Mouse (Mus musculus) limb, embryonic 12.5 days (tissue): ENCODE measurements around the gene Fgr. TPM values are rescaled to one million over a fixed set of nuclear protein-coding genes. Genes with fewer than 3 reads are reported as not detected.
"Not testable (repeated sequence)": the region's sequence is repeated elsewhere in the genome, so short reads cannot be mapped to it uniquely, and the experiment has no call there.

Experiments
- ATAC-seq: fragments of 200-750 bp; cut with Nextera tagmentation; 2 replicates; pipeline ENCODE4 v1.8.0; 2017; ENCODE audit warnings: low read depth, moderate TSS enrichment; ENCODE audit not compliant: insufficient number of reproducible peaks, insufficient read depth, low FRiP score, low TSS enrichment
- H3K27ac ChIP-seq: fragments of 300-500 bp; sonication (generic); 2 replicates; pipeline ENCODE4 v1.5.1; 2016; ENCODE audit warnings: mild to moderate bottlenecking, moderate library complexity
- H3K27me3 ChIP-seq: fragments of 300-500 bp; sonication (generic); 2 replicates; pipeline ENCODE4 v1.6.1; 2016; ENCODE audit warnings: mild to moderate bottlenecking, moderate library complexity
- H3K36me3 ChIP-seq: fragments of 300-500 bp; sonication (generic); 2 replicates; pipeline ENCODE4 v1.6.1; 2016; ENCODE audit warnings: mild to moderate bottlenecking, moderate library complexity
- H3K4me1 ChIP-seq: fragments of 300-500 bp; sonication (generic); replicated peaks from 2 replicates; pipeline ENCODE4 v1.6.1; 2016
- H3K4me2 ChIP-seq: fragments of 300-500 bp; sonication (generic); 2 replicates; pipeline ENCODE4 v1.6.1; 2016; ENCODE audit warnings: mild to moderate bottlenecking, moderate library complexity
- H3K4me3 ChIP-seq: fragments of 300-500 bp; sonication (generic); replicated peaks from 2 replicates; pipeline ENCODE4 v1.5.1; 2016; ENCODE audit warnings: mild to moderate bottlenecking
- H3K9ac ChIP-seq: fragments of 300-500 bp; sonication (generic); replicated peaks from 2 replicates; pipeline ENCODE4 v1.6.1; 2016; ENCODE audit warnings: mild to moderate bottlenecking, moderate library complexity
- H3K9me3 ChIP-seq: fragments of 300-500 bp; sonication (generic); 2 replicates; pipeline ENCODE4 v1.6.1; 2016; ENCODE audit warnings: mild to moderate bottlenecking, moderate library complexity
- WGBS: fragments of 180-500 bp; shearing (Covaris S2); methylation state at CpG from one replicate; pipeline ENCODE4 v1.1.7; 2016; 5-methylcytosine and 5-hydroxymethylcytosine counted together
- polyA plus RNA-seq: library from polyadenylated mRNA; unstranded; fragments of >200 nt; fragmentation: Nextera tagmentation; extraction: Ambion mirVana; gene quantifications from 2 replicates; pipeline ENCODE4 v1.2.1, GENCODE M21; 2016

The Fgr gene
- polyA plus RNA-seq, 1 experiment from 2014 or later: 0.26 TPM

DNA sequence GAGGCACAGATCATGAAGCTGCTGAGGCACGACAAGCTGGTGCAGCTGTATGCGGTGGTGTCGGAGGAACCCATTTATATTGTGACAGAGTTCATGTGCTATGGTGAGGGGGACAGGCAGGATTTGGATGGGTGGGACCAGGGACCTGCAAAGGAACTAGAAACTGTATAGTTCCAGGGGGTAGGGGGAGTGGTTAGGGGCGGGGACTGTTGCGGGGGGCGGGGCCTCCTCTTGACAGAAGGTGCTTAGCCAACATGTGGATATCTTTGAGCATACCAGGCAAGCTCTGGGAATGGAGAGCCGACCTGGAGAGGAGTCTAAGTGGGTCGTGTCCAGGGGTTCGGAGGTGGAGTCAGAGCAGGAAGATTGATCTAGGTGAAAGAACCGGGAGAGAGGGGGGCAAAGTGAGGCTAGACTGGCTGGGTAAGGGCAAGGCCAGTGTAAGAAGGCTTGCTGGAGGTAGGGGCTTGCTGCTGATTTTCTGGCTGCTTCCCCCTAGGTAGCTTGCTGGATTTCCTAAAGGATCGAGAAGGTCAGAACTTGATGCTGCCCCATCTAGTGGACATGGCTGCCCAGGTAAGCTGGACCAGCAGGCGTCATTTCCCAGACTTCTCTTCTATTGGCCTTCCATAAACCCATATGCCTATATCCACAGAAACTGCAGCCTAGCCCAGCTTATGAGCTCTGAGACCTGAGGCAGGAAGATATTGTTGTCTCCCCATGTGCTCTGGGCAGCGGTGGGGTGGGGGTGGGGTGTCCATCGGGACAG, 23.8 kb downstream of the Fgr start:
- 45% methylated on average over 14 of the region's 14 CpGs for WGBS
- H3K27ac ChIP-seq: no peak overlapping the region

DNA sequence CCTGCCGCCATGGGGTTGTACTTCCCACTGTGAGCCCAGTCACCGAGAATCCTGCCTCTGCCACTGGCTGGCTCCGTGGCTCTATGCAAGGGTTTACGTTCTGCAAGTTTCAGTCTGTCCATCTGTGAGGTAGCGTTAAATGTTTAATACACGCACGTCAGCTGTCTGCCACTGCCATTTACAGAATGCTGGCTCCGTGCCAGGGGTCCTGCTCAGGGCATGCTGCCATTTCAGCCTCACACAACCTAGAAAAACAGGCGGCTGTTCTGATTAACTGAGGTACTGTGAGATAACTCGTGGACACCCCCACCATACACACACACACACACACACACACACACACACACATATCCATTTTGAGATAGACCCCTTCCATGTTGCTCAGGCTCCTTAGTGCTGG, 29.0 kb downstream of the Fgr start:
- Histone ChIP-seq H3K9ac (no peak overlapping the region), H3K4me3 (no peak overlapping the region), H3K27me3 (no peaks in the 10 kb centered on the region), H3K36me3 (no peaks in the 10 kb centered on the region), H3K27ac (peak overlapping the region; percentile 64; the same call in 1 of the 2 replicates), H3K9me3 (no peaks in the 10 kb centered on the region), H3K4me2 (peak overlapping the region; percentile 17; the same call in 1 of the 2 replicates), H3K4me1 (peaks cover 32% of the 10 kb centered on the region)
- WGBS: 27% methylated on average over 10 of the region's 10 CpGs
- no peak for ATAC-seq

More for the DNA sequence above, 23.8 kb downstream of the Fgr start:
- Histone ChIP-seq H3K9ac (no peak overlapping the region), H3K4me1 (peaks cover 16% of the 10 kb centered on the region), H3K27me3 (no peaks in the 10 kb centered on the region), H3K4me3 (no peak overlapping the region), H3K36me3 (no peaks in the 10 kb centered on the region), H3K4me2 (no peak overlapping the region), H3K9me3 (no peaks in the 10 kb centered on the region)
- 0 out of 2 replicates have a peak, but pooled peaks have one; percentile 39 for ATAC-seq

DNA sequence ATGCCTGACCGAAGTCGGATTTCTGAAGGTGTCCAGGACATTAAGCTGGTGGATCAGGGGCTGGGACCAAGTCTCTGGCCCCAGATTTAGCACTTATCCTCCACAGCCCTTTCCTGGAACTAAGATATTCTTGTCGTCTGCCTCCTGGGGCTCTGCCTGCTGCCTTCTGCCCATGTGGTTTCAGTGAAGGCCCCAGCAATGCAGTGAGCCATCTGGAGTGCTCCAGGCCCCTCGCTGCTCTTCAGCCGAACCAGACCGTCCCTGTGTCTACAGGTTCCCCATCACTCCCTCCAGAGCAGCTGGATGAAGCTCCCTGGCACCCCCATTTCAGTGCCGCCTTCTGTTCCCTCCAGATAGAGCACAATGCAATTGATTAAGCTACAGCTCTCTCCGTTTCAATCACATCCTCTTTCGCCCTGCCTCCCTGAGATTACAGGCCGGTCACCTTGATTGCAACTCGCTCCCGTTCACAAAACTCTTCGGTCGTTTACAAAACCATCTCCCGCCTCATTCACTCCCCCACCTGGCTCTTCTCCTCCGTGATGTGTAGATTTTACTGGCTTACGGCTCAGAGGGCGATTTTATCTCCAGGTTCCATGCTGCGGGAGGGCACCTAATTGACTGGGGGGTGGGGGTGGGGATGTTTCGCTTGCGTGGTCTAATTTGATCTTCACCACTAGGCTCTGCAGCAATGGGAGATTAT, 29.6 kb downstream of the Fgr start:
- H3K27ac ChIP-seq: peak overlapping the region; percentile 64; the same call in 1 of the 2 replicates
- peaks cover 36% of the 10 kb centered on the region for H3K4me1 ChIP-seq
- H3K4me3 ChIP-seq: no peak overlapping the region
- H3K9ac ChIP-seq: no peak overlapping the region; the same call in 1 of the 2 replicates
- H3K9me3 ChIP-seq: no peaks in the 10 kb centered on the region
- no peak for ATAC-seq
- H3K4me2 ChIP-seq: peak overlapping the region; percentile 17
- H3K27me3 ChIP-seq: no peaks in the 10 kb centered on the region
- WGBS: 35% methylated on average over 21 of the region's 21 CpGs
- H3K36me3 ChIP-seq: no peaks in the 10 kb centered on the region

DNA sequence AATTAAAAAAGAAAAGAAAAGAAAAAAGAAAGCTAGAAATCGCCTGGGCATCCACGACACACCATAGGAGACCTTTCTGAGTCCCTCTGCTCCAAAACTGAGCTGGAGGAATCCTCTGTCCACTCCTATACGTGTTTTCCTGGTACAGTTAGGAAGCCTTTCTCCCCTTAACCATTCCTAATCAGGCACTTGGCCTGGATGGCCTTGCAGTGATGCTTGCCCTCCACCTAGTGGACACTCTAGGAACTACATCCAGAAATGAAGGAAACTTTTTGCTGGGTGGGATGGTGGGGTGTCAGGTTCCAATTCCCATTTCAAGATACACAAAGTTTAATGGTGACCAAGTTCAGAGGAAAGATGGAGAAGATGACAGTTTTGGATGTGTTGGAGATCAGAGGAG, 31.3 kb downstream of the Fgr start:
- H3K9ac ChIP-seq: no peak overlapping the region
- H3K27me3 ChIP-seq: peaks cover 8% of the 10 kb centered on the region
- no peaks in the 10 kb centered on the region for H3K36me3 ChIP-seq
- H3K4me2 ChIP-seq: no peak overlapping the region
- WGBS: 3% methylated on average over 3 of the region's 3 CpGs
- no peak for ATAC-seq
- no peak overlapping the region for H3K4me3 ChIP-seq
- H3K27ac ChIP-seq: no peak overlapping the region
- H3K4me1 ChIP-seq: peaks cover 44% of the 10 kb centered on the region
- no peaks in the 10 kb centered on the region for H3K9me3 ChIP-seq

DNA sequence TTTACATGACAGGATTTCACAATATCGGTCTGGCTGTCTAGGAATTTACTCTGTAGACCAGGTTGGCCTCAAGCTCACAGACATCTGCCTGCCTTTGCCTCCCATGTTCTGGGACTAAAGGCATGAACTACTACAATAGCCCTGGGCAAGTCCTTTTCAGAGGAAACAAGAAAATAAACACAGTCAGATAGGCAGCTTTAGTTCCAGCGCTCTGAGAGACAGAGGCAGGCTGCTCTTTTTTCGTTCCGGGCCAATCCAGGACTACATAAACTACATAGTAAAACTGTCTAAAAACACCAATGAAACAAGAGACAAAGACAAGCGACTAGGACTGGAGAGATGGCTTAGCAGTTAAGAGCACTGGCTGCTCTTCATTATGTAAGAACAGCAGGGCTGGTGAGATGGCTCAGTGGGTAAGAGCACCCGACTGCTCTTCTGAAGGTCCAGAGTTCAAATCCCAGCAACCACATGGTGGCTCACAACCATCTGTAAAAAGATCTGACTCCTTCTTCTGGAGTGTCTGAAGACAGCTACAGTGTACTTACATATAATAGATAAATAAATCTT, 32.1 kb downstream of the Fgr start:
- H3K9ac ChIP-seq, H3K4me2 ChIP-seq, H3K36me3 ChIP-seq, H3K9me3 ChIP-seq, H3K27ac ChIP-seq, H3K4me3 ChIP-seq, ATAC-seq: not testable (repeated sequence)
- Histone ChIP-seq H3K4me1 (peaks cover 50% of the 10 kb centered on the region), H3K27me3 (peaks cover 11% of the 10 kb centered on the region)
- WGBS: 36% methylated on average over 6 of the region's 6 CpGs

DNA sequence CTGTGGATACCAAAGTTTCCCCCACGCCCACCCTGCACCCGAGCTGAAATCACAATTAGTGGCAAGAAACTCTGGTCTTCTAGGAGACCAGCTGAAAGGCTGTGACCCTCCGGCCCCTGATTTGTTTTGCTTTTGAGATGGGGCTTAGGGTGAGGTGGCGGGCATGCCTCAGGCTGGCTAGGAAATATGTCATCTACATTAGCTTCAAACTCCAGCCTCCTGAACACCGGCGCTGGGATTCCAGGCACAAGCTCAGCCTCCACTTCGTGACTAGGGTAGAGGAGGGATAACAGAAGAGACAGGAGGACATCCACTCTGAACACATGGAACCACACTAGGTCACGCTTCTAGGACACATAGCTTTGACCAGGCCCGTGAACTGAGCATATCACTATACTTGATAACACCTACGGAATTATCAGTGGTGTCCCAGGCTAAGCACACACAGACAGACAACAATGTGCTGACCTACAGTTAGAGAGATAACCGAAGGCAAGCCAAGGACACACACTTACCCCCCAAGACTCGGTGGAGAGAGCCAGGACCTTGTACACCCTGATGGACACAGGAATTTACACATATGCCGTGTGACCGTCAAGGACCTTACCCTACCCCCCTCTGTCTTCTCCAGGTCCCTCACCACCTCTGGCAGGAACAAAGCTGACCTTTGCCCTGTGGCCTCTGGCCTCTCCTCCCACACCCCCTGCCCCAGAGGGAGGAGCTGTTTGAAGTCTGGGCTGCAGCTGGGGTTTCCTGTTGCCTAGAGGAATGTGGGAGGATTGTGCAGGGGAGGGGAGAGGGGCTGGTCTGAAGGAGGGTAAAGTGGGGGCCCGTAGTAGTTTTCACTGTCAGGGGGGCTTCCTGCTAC, 33.9 kb downstream of the Fgr start:
- no peak overlapping the region for H3K27ac ChIP-seq
- WGBS: 23% methylated on average over 15 of the region's 15 CpGs
- H3K27me3 ChIP-seq: peaks cover 11% of the 10 kb centered on the region
- peaks cover 35% of the 10 kb centered on the region for H3K4me1 ChIP-seq
- ATAC-seq: no peak
- no peak overlapping the region for H3K4me2 ChIP-seq
- no peak overlapping the region for H3K9ac ChIP-seq
- no peaks in the 10 kb centered on the region for H3K9me3 ChIP-seq
- no peak overlapping the region for H3K4me3 ChIP-seq
- no peaks in the 10 kb centered on the region for H3K36me3 ChIP-seq

DNA sequence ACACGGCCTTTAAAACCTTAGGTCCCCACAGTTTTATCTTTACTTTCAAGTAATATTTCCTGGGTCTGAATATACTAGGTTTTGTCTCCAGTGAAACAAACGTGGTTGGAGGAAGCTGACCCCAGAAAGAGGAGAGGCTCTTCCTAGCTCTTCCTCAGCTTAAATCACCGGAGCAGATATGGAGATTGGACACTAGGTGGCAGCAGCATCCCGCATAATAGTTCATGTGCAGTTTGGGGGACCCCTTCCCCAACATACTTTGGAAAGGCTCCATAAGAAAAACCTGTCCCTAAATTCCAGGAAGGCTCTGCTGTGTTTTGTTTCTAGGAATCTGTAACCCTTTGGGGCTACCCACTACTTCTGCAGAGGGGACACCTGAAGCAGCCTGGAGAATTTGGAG, 35.2 kb downstream of the Fgr start:
- no peak for ATAC-seq
- H3K36me3 ChIP-seq: no peaks in the 10 kb centered on the region
- no peak overlapping the region for H3K9ac ChIP-seq
- peaks cover 36% of the 10 kb centered on the region for H3K4me1 ChIP-seq
- peaks cover 11% of the 10 kb centered on the region for H3K27me3 ChIP-seq
- H3K4me3 ChIP-seq: no peak overlapping the region
- no peak overlapping the region for H3K4me2 ChIP-seq
- H3K27ac ChIP-seq: no peak overlapping the region
- 0% methylated on average over 4 of the region's 4 CpGs for WGBS
- H3K9me3 ChIP-seq: no peaks in the 10 kb centered on the region

DNA sequence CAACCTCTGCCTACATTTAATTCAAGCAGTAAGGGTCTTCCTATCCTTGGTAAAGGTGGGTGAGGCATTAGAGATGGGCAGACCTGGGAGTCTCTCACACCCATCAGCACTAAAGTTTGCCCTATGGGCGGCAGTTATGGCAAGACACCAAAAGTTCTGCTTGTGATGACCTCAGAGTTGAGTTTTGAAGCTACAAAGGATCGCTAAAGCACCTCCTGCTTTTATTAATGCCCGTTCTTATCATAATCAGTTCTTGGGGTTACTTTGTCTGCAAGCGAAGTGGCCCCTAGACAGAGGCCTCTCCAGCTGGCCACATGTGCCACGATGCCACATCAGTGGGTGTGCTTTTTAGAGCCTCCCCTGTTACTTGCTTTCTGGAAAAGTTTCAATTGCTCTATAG, 35.8 kb downstream of the Fgr start:
- H3K27me3 ChIP-seq: peaks cover 11% of the 10 kb centered on the region
- no peak overlapping the region for H3K4me2 ChIP-seq
- no peaks in the 10 kb centered on the region for H3K9me3 ChIP-seq
- no peak overlapping the region for H3K27ac ChIP-seq
- no peak overlapping the region for H3K4me3 ChIP-seq
- WGBS: 75% methylated on average over 5 of the region's 5 CpGs
- H3K9ac ChIP-seq: no peak overlapping the region
- no peaks in the 10 kb centered on the region for H3K36me3 ChIP-seq
- H3K4me1 ChIP-seq: peaks cover 42% of the 10 kb centered on the region
- ATAC-seq: no peak

DNA sequence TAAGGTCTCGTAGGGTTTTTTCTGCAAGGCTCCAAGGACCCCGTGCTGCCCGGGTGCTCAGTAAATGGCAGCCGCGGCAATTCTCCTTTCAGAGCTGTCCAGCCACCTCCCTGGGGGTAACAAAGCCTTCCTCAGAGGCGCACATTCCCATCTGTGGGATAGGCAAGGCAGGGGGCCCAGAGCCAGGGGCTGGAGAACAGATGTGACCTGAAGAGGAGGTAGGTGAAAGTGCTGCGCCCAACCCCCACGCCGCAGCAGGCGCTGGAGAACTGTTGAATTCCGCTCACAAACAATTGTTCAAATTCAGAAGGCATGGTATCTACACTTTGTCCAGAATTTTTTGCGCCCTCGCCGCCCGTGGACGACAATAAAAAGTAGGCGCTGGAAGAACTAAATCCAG, 36.7 kb downstream of the Fgr start:
- peaks cover 11% of the 10 kb centered on the region for H3K27me3 ChIP-seq
- H3K36me3 ChIP-seq: no peaks in the 10 kb centered on the region
- H3K27ac ChIP-seq: peak overlapping the region; percentile 98; the same call in 1 of the 2 replicates
- peak overlapping the region; percentile 96 for H3K4me3 ChIP-seq
- H3K9ac ChIP-seq: no peak overlapping the region
- H3K4me1 ChIP-seq: peaks cover 51% of the 10 kb centered on the region
- no peak for ATAC-seq
- no peaks in the 10 kb centered on the region for H3K9me3 ChIP-seq
- H3K4me2 ChIP-seq: peak overlapping the region; percentile 97
- 1% methylated on average over 17 of the region's 17 CpGs for WGBS

DNA sequence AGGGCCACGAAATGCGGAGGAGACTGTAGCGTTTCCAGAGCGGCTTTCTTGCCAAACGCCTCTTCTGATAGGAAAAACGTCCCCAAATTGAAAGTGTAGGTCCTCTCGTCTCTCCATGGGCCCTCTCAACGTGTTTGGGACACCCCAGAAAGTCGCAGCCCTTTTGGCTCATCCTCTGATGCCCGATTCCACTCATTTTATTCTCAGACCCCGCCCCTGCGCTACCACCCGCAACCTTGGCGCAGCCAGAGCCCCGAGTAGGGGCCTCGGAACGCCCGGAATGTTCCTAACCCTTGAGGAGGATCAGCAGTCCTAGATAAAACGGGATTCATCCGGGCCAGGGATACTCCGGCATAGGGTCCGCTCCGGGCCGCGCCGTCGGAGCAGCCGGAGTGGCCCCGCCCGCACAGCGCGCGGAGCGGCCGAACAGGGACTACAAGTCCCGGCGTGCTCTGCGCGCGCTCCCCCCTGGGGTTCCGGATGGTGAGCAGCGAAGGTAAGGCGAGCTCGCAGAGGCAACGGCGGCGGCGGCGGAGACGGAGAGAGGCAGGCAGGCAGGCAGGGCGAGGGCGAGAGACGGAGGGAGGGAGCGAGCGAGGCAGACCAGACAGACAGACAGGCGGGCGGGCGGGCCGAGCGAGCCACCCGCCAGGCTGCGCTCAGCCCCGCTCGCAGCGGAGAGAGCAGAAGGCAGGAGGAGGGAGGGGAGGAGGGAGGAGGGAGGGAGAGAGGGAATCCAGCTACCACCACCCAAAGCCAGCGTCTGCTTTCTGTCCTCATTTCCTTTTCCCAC, 37.3 kb downstream of the Fgr start, which contains the start of gene Ahdc1:
Gene Ahdc1 (plus strand): TSS at position 233 of the 793 bp plus-strand sequence.
- H3K9ac ChIP-seq: peak within 1 kb of the TSS; percentile 98
- peak within 1 kb of the TSS; percentile 98 for H3K27ac ChIP-seq
- H3K4me3 ChIP-seq: peak within 1 kb of the TSS; percentile 96
- no peaks in the 10 kb centered on the region for H3K9me3 ChIP-seq
- peaks cover 4% of the 10 kb centered on the region; the same call in 1 of the 2 replicates for H3K36me3 ChIP-seq
- peaks cover 57% of the 10 kb centered on the region for H3K4me1 ChIP-seq
- peak within 1 kb of the TSS; percentile 97 for H3K4me2 ChIP-seq
- H3K27me3 ChIP-seq: peaks cover 11% of the 10 kb centered on the region
- WGBS: under 1% methylated on average over 65 of the region's 66 CpGs
- ATAC-seq: peak; percentile 74
